Comparison of ENCODE assay signal across 29 mouse cellular contexts in the genomic region with DNA sequence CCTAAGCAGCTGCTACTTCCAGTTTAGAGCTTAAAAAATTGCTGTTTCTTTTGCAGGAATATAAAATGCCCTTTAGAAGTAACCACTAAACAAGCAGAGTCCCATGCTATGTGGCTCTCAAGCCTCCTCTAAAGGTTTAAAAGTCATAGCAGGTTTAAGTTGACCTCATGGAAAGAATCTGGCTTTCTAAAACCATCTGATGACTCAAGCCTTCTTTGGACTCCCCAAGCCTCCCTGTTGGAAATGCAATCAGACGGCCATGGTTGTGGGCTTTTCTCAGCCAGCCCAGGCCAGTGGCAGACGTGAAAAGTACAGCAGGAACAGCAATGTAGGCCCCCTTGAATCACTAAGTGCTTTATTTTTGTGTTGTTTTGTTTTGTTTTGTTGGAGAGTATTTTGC. TPM values are rescaled to one million over a fixed set of nuclear protein-coding genes. Genes with fewer than 3 reads are reported as not detected.
DNase-seq lines count a peak whose midpoint lies in the region; ATAC-seq and TF ChIP-seq lines count a peak whose summit lies in the region.
"Had no signal": no experiment of that assay in that cellular context is flagged by ENCODE, and none has a peak within 500 bp of the region (broad histone marks: within the 10 kb centered on the region; RNA-seq: fewer than 3 reads in every experiment).

No protein-coding gene starts in this region.

- H3K27ac ChIP-seq in kidney, postnatal 0 days, result 0 out of 2 replicates have a peak overlapping the region, but pooled peaks have one; percentile 8
- H3K27ac ChIP-seq: embryonic facial prominence, embryonic 13.5 days; heart, embryonic 10.5 days; hindbrain, embryonic 13.5 days; limb, embryonic 13.5 days; liver, embryonic 12.5 days; midbrain, embryonic 12.5 days had no signal

- 77% methylated on average over 2 of the region's 2 CpGs for WGBS in kidney, postnatal 0 days

- H3K9me3 ChIP-seq in kidney, postnatal 0 days (replicated peaks; ENCODE audit: low read length), result no peaks in the 10 kb centered on the region
- H3K9me3 ChIP-seq: embryonic facial prominence, embryonic 13.5 days; heart, embryonic 10.5 days; hindbrain, embryonic 13.5 days; limb, embryonic 13.5 days; liver, embryonic 12.5 days; midbrain, embryonic 12.5 days had no signal

- TF ChIP-seq CTCF in kidney, postnatal 0 days (IDR thresholded peaks at IDR 0.05; ENCODE audit: low read depth), result no peak
- TF ChIP-seq CTCF in Patski (IDR thresholded peaks at IDR 0.05), result no peak

- DNase-seq in kidney, postnatal 0 days (ENCODE audit: low spot score), result no peak
- DNase-seq in kidney, postnatal 36 days, result no peak
- DNase-seq in 416B (ENCODE audit: low read depth) (peak; percentile 59), Patski (ENCODE audit: low read depth, low spot score) (no peak)
- no peak for DNase-seq in urinary bladder, postnatal 25 days (ENCODE audit: low spot score)
- DNase-seq in right cerebral cortex, adult 18-20 months, result no peak
- DNase-seq: adrenal gland, adult 2 months; adrenal gland, postnatal 36 days; cerebellum, adult 18-20 months; cerebellum, postnatal 10 days; gastrocnemius, postnatal 25 days; heart, adult 11 months; heart, postnatal 4 days; kidney, adult 18-20 months; liver, postnatal 0 days; lung, postnatal 36 days; retina, postnatal 1 day; spleen, adult 18-20 months; thymus, adult 2 months; thymus, postnatal 36 days had no signal

- H3K9ac ChIP-seq in kidney, postnatal 0 days (ENCODE audit: low read depth, low read length), result no peak overlapping the region
- H3K9ac ChIP-seq: embryonic facial prominence, embryonic 13.5 days; hindbrain, embryonic 13.5 days; limb, embryonic 13.5 days; liver, embryonic 12.5 days; liver, postnatal 0 days; midbrain, embryonic 12.5 days had no signal

- H3K27me3 ChIP-seq in kidney, postnatal 0 days (ENCODE audit: insufficient read depth, low read length), result no peaks in the 10 kb centered on the region
- no peaks in the 10 kb centered on the region for H3K27me3 ChIP-seq in Patski
- H3K27me3 ChIP-seq: embryonic facial prominence, embryonic 13.5 days; hindbrain, embryonic 13.5 days; limb, embryonic 13.5 days; liver, embryonic 12.5 days; midbrain, embryonic 12.5 days had no signal

- CTCF ChIA-PET in Patski (lab: Charles Lee), result no interaction called here

- ATAC-seq in kidney, postnatal 0 days (replicated peaks; ENCODE audit: low FRiP score, low read depth), result no peak
- ATAC-seq in Patski, result peak; percentile 62
- no peak for ATAC-seq in inflammation-experienced regulatory T-cells, adult 6 months
- ATAC-seq: activated CD4-positive, CD25-positive, alpha-beta regulatory T cell, adult 4 months; liver, embryonic 12.5 days; liver, postnatal 0 days had no signal

- H3K4me1 ChIP-seq in kidney, postnatal 0 days (replicated peaks; ENCODE audit: insufficient read depth, low read length), result peaks cover 11% of the 10 kb centered on the region; the same call in 1 of the 2 replicates

- POLR2A ChIA-PET in Patski (lab: Charles Lee), result interaction anchor here (0.7 kb wide), 1 partner anchor 12 kb away, joined by 4 read pairs; no protein-coding TSS in a partner anchor

- H3K36me3 ChIP-seq in kidney, postnatal 0 days (ENCODE audit: insufficient read depth, low read length), result no peaks in the 10 kb centered on the region
- H3K36me3 ChIP-seq: embryonic facial prominence, embryonic 13.5 days; heart, embryonic 10.5 days; hindbrain, embryonic 13.5 days; limb, embryonic 13.5 days; liver, embryonic 12.5 days; midbrain, embryonic 12.5 days had no signal

- in situ Hi-C loops in Patski (cut with MboI; ENCODE audit: low pct_unique_long_range_greater_than_20kb), result no loop called here

- H3K4me2 ChIP-seq in kidney, postnatal 0 days (ENCODE audit: low read length), result no peak overlapping the region
- H3K4me2 ChIP-seq: embryonic facial prominence, embryonic 13.5 days; hindbrain, embryonic 13.5 days; limb, embryonic 13.5 days; liver, embryonic 12.5 days; midbrain, embryonic 12.5 days had no signal

- no peak overlapping the region for H3K4me3 ChIP-seq in kidney, postnatal 0 days (replicated peaks; ENCODE audit: low read depth, low read length)
- H3K4me3 ChIP-seq: embryonic facial prominence, embryonic 13.5 days; erythroblast, embryonic 14.5 days; heart, embryonic 10.5 days; hindbrain, embryonic 13.5 days; limb, embryonic 13.5 days; liver, embryonic 12.5 days; midbrain, embryonic 12.5 days had no signal

RNA-seq across cellular contexts. Expression of a gene that starts 51.4 kb away (rescaled TPM):
- polyA plus RNA-seq in kidney, postnatal 0 days (2015; fragmentation: Nextera tagmentation; extraction: Ambion mirVana), result 12.7 and 16.0 TPM in 2 replicates
- 51.4 TPM for polyA plus RNA-seq in Patski (2021)
- polyA plus RNA-seq in inflammation-experienced regulatory T-cells, adult 6 months (2017; shearing (Covaris generic)), result 1 to 10 TPM; 6.3 to 8.3 (median 7.3) TPM
